In the genomic region with DNA sequence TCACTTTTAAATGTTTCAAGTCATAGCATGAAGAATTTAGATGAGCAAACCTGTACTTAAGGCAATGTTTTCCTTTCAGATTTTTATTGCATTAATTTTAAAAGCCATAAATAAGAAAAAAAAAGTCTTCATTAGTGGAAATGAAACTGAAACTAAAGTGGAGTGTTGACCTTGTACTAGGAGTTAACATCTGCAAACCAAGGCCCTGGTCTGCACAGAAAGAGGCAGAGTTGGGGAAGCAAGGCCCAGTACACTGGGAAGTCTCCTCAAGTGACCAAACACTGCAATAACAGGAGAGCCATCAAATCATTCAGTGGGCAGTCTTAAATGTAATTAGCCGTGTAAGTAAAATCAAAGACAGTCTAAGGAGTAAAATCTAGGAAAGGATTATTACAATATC, we compare ENCODE assay signal across 12 mouse cellular contexts. TPM values are rescaled to one million over a fixed set of nuclear protein-coding genes. Genes with fewer than 3 reads are reported as not detected.
A peak's percentile ranks its signal among the peaks of the same experiment; 100 is the strongest.
DNase-seq lines count a peak whose midpoint lies in the region; ATAC-seq and TF ChIP-seq lines count a peak whose summit lies in the region.
"Had no signal": no experiment of that assay in that cellular context is flagged by ENCODE, and none has a peak within 500 bp of the region (broad histone marks: within the 10 kb centered on the region; RNA-seq: fewer than 3 reads in every experiment).

No protein-coding gene starts in this region.

- H3K9me3 ChIP-seq in heart, embryonic 11.5 days (replicated peaks; ENCODE audit: control insufficient read depth, low read length), result no peaks in the 10 kb centered on the region
- H3K9me3 ChIP-seq in MEL (replicated peaks; ENCODE audit: insufficient read depth, low read length), result no peaks in the 10 kb centered on the region
- H3K9me3 ChIP-seq in intestine, embryonic 16.5 days (ENCODE audit: control insufficient read depth, low read length), result no peaks in the 10 kb centered on the region
- no peaks in the 10 kb centered on the region for H3K9me3 ChIP-seq in forebrain, embryonic 16.5 days (ENCODE audit: control insufficient read depth, low read length)
- H3K9me3 ChIP-seq: stomach, embryonic 15.5 days had no signal

- peak; percentile 38 for DNase-seq in heart, adult 8-10 months (ENCODE audit: low spot score)
- DNase-seq in 416B (ENCODE audit: low read depth), result peak; percentile 70
- peak; percentile 22 for DNase-seq in MEL (ENCODE audit: low read depth, low spot score)
- no peak for DNase-seq in cerebellum, adult 2 months
- DNase-seq in embryo, embryonic 10 days (ENCODE audit: low spot score), result no peak
- DNase-seq: cerebellum, postnatal 36 days; midbrain, embryonic 14.5 days had no signal

- TF ChIP-seq POLR2A in MEL (IDR thresholded peaks at IDR 0.05; ENCODE audit: control insufficient read depth in 1 of 2, insufficient read depth in 1 of 2, low read depth in 1 of 2, low read length in 2 of 2, poor library complexity in 1 of 2), result no peak
- TF ChIP-seq POLR2A in cerebellum, adult 2 months (IDR thresholded peaks at IDR 0.05; ENCODE audit: borderline replicate concordance, insufficient read depth, low read length), result no peak

- no peak for TF ChIP-seq EP300 in MEL (IDR thresholded peaks at IDR 0.05; ENCODE audit: low read depth in 1 of 2, low read length in 2 of 2)

- H3K27ac ChIP-seq in heart, embryonic 11.5 days (ENCODE audit: low read depth, low read length), result no peak overlapping the region
- no peak overlapping the region for H3K27ac ChIP-seq in MEL (ENCODE audit: control insufficient read depth, low read depth, low read length)
- H3K27ac ChIP-seq in intestine, embryonic 16.5 days (ENCODE audit: low read length), result no peak overlapping the region; the same call in 1 of the 2 replicates
- H3K27ac ChIP-seq in cerebellum, adult 2 months (ENCODE audit: insufficient read depth, low read length), result no peak overlapping the region
- H3K27ac ChIP-seq in forebrain, embryonic 16.5 days (ENCODE audit: low read length), result no peak overlapping the region
- H3K27ac ChIP-seq: hindbrain, postnatal 0 days; stomach, embryonic 15.5 days had no signal

- WGBS in heart, embryonic 11.5 days (ENCODE audit: insufficient replicate concordance), result 36% methylated on average over 1 of the region's 1 CpGs
- WGBS in intestine, embryonic 16.5 days, result 30% methylated on average over 1 of the region's 1 CpGs
- 66% methylated on average over 1 of the region's 1 CpGs for WGBS in cerebellum, adult 2 months
- 55% methylated on average over 1 of the region's 1 CpGs for WGBS in forebrain, embryonic 16.5 days

- no peaks in the 10 kb centered on the region for H3K36me3 ChIP-seq in heart, embryonic 11.5 days (ENCODE audit: control insufficient read depth, insufficient read depth, low read length)
- peaks cover 0 to 59% of the 10 kb centered on the region in 2 experiments; a peak in 2 of 4 replicates for H3K36me3 ChIP-seq in MEL (ENCODE audit: control insufficient read depth in 1 of 2, insufficient read depth in 2 of 2, low read length in 2 of 2)
- H3K36me3 ChIP-seq in intestine, embryonic 16.5 days (ENCODE audit: control insufficient read depth, insufficient read depth, low read length), result no peaks in the 10 kb centered on the region
- no peaks in the 10 kb centered on the region for H3K36me3 ChIP-seq in forebrain, embryonic 16.5 days (ENCODE audit: control insufficient read depth, insufficient read depth)
- H3K36me3 ChIP-seq: stomach, embryonic 15.5 days had no signal

- H3K9ac ChIP-seq in heart, embryonic 11.5 days (ENCODE audit: low read depth, low read length), result no peak overlapping the region
- H3K9ac ChIP-seq in MEL (ENCODE audit: control insufficient read depth, low read depth, low read length, poor library complexity, severe bottlenecking), result peak overlapping the region; percentile 44
- no peak overlapping the region for H3K9ac ChIP-seq in intestine, embryonic 16.5 days (ENCODE audit: low read depth, low read length)
- H3K9ac ChIP-seq in forebrain, embryonic 16.5 days (replicated peaks; ENCODE audit: low read depth, low read length), result no peak overlapping the region
- H3K9ac ChIP-seq: stomach, embryonic 15.5 days had no signal

- no peak for TF ChIP-seq CTCF in MEL (IDR thresholded peaks at IDR 0.05 in 2 of 3, conservative IDR thresholded peaks at IDR 0.05 in 1 of 3; ENCODE audit: control insufficient read depth in 1 of 3, insufficient read depth in 1 of 3, low read depth in 2 of 3, low read length in 3 of 3, poor library complexity in 1 of 3, severe bottlenecking in 1 of 3)
- no peak for TF ChIP-seq CTCF in cerebellum, adult 2 months (IDR thresholded peaks at IDR 0.05; ENCODE audit: borderline replicate concordance, insufficient read depth, low read depth, low read length)

- ATAC-seq in heart, embryonic 11.5 days (replicated peaks; ENCODE audit: insufficient number of reproducible peaks, low FRiP score, low TSS enrichment), result no peak
- peak; percentile 59; the same call in 1 of the 2 replicates for ATAC-seq in intestine, embryonic 16.5 days
- no peak for ATAC-seq in forebrain, embryonic 16.5 days
- ATAC-seq: hindbrain, postnatal 0 days had no signal

- no peak overlapping the region for H3K4me2 ChIP-seq in heart, embryonic 11.5 days
- H3K4me2 ChIP-seq in intestine, embryonic 16.5 days (ENCODE audit: low read depth, low read length), result no peak overlapping the region
- no peak overlapping the region for H3K4me2 ChIP-seq in forebrain, embryonic 16.5 days (ENCODE audit: low read length)
- H3K4me2 ChIP-seq: stomach, embryonic 15.5 days had no signal

- H3K27me3 ChIP-seq in heart, embryonic 11.5 days (ENCODE audit: control insufficient read depth, insufficient read depth, low read length), result no peaks in the 10 kb centered on the region
- H3K27me3 ChIP-seq in MEL (ENCODE audit: control insufficient read depth in 1 of 2, insufficient read depth in 2 of 2, low read length in 2 of 2), result no peaks in the 10 kb centered on the region
- H3K27me3 ChIP-seq in intestine, embryonic 16.5 days (replicated peaks; ENCODE audit: control insufficient read depth, insufficient read depth, low read length), result no peaks in the 10 kb centered on the region
- no peaks in the 10 kb centered on the region for H3K27me3 ChIP-seq in cerebellum, adult 2 months (ENCODE audit: control insufficient read depth, insufficient read depth, low read length)
- H3K27me3 ChIP-seq in forebrain, embryonic 16.5 days (replicated peaks; ENCODE audit: control insufficient read depth, insufficient read depth, low read length), result no peaks in the 10 kb centered on the region
- H3K27me3 ChIP-seq: stomach, embryonic 15.5 days had no signal

- no peak for TF ChIP-seq RAD21 in MEL (IDR thresholded peaks at IDR 0.05; ENCODE audit: low read depth, low read length)

- peaks cover 17% of the 10 kb centered on the region for H3K4me1 ChIP-seq in heart, embryonic 11.5 days (ENCODE audit: control insufficient read depth, insufficient read depth, low read length)
- H3K4me1 ChIP-seq in MEL (ENCODE audit: control insufficient read depth in 1 of 2, insufficient read depth in 2 of 2, low read length in 2 of 2), result peaks cover 26 to 36% of the 10 kb centered on the region in 2 experiments
- 0 out of 2 replicates have a peak, but pooled peaks cover 4% of the 10 kb centered on the region for H3K4me1 ChIP-seq in intestine, embryonic 16.5 days (ENCODE audit: control insufficient read depth, insufficient read depth, low read length)
- peaks cover 19% of the 10 kb centered on the region for H3K4me1 ChIP-seq in cerebellum, adult 2 months (ENCODE audit: control insufficient read depth, insufficient read depth, low read length)
- H3K4me1 ChIP-seq in forebrain, embryonic 16.5 days (replicated peaks; ENCODE audit: control insufficient read depth, insufficient read depth, low read length), result no peaks in the 10 kb centered on the region

- H3K4me3 ChIP-seq in heart, embryonic 11.5 days (ENCODE audit: low read depth, low read length), result no peak overlapping the region
- peak overlapping the region in 1 of 2 experiments; percentile 25; a peak in 3 of 4 replicates for H3K4me3 ChIP-seq in MEL (ENCODE audit: control insufficient read depth in 1 of 2, insufficient read depth in 1 of 2, low read depth in 2 of 2, low read length in 2 of 2)
- H3K4me3 ChIP-seq in intestine, embryonic 16.5 days (ENCODE audit: low read length), result no peak overlapping the region
- no peak overlapping the region for H3K4me3 ChIP-seq in cerebellum, adult 2 months (replicated peaks; ENCODE audit: insufficient read depth, low read depth, low read length)
- H3K4me3 ChIP-seq in forebrain, embryonic 16.5 days (replicated peaks; ENCODE audit: low read length), result no peak overlapping the region
- H3K4me3 ChIP-seq: stomach, embryonic 15.5 days had no signal

- peaks cover 14% of the 10 kb centered on the region for H3K79me2 ChIP-seq in MEL (ENCODE audit: control insufficient read depth, insufficient read depth, low read length, poor library complexity)

TF ChIP-seq in MEL, 35 proteins besides CTCF, POLR2A, EP300 and RAD21 (continues in another document):
- no peak for TF ChIP-seq TAL1 (IDR thresholded peaks at IDR 0.05; ENCODE audit: low read length)
- no peak for TF ChIP-seq BHLHE40 (IDR thresholded peaks at IDR 0.05; ENCODE audit: borderline replicate concordance, low read depth, low read length)
- TF ChIP-seq MAZ (IDR thresholded peaks at IDR 0.05; ENCODE audit: low read depth, low read length), result no peak
- no peak for TF ChIP-seq ETS1 (IDR thresholded peaks at IDR 0.05; ENCODE audit: low read depth, low read length)
- no peak for TF ChIP-seq NELFE (IDR thresholded peaks at IDR 0.05; ENCODE audit: low read depth, low read length)
- no peak for TF ChIP-seq HCFC1 (IDR thresholded peaks at IDR 0.05; ENCODE audit: low read depth, low read length)
- no peak for TF ChIP-seq ZMIZ1 (IDR thresholded peaks at IDR 0.05; ENCODE audit: low read depth, low read length)
- TF ChIP-seq MAFK (IDR thresholded peaks at IDR 0.05; ENCODE audit: borderline replicate concordance, low read depth, low read length), result no peak
- no peak for TF ChIP-seq MEF2A (IDR thresholded peaks at IDR 0.05; ENCODE audit: extremely low read depth, insufficient replicate concordance, low read depth, low read length, poor library complexity, severe bottlenecking)
- no peak for TF ChIP-seq RCOR1 (IDR thresholded peaks at IDR 0.05; ENCODE audit: low read depth, low read length)
- TF ChIP-seq ELF1 (IDR thresholded peaks at IDR 0.05; ENCODE audit: low read depth, low read length), result no peak
- TF ChIP-seq KAT2A (conservative IDR thresholded peaks at IDR 0.05; ENCODE audit: low read depth, low read length), result no peak
- no peak for TF ChIP-seq USF1 (IDR thresholded peaks at IDR 0.05; ENCODE audit: low read depth, low read length)

RNA-seq across cellular contexts. Expression of gene Ppp3ca, which starts 38.3 kb away (rescaled TPM):
- total RNA-seq in heart, adult 8-10 months (2022), result 10 to 100 TPM; 41.7 to 49.2 (median 43.8) TPM
- 52.2 and 54.9 TPM in 2 replicates for polyA plus RNA-seq in heart, embryonic 11.5 days (2014; fragmentation: Nextera tagmentation; extraction: Ambion mirVana)
- 17.4 and 17.9 TPM in 2 replicates for total RNA-seq in MEL (2012; rRNA removed)
- polyA plus RNA-seq in MEL (2012; ENCODE audit: insufficient read depth in 1 of 2, insufficient read length in 2 of 2, low read depth in 1 of 2, low replicate concordance in 2 of 2, missing spikeins in 1 of 2), result 10 to 100 TPM; 32.0 to 40.6 TPM
- 33.6 and 35.0 TPM in 2 replicates for polyA plus RNA-seq in intestine, embryonic 16.5 days (2015; fragmentation: Nextera tagmentation; extraction: Ambion mirVana)
- 334 and 338 TPM in 2 replicates for polyA plus RNA-seq in cerebellum, adult 2 months (2012; rRNA removed)
- 144 and 148 TPM in 2 replicates for polyA plus RNA-seq in forebrain, embryonic 16.5 days (2015; fragmentation: Nextera tagmentation; extraction: Ambion mirVana)

Comparison
In these comparisons a context has a peak if more than half of its experiments do, and no peak if none do; other contexts are left out.
1. DNase-seq: peak in heart, adult 8-10 months (single experiment), 416B (single experiment) and MEL (single experiment); none in cerebellum, adult 2 months (0 of 2) and embryo, embryonic 10 days (single experiment).